Comparison of ENCODE assay signal across 8 mouse cellular contexts in the genomic region with DNA sequence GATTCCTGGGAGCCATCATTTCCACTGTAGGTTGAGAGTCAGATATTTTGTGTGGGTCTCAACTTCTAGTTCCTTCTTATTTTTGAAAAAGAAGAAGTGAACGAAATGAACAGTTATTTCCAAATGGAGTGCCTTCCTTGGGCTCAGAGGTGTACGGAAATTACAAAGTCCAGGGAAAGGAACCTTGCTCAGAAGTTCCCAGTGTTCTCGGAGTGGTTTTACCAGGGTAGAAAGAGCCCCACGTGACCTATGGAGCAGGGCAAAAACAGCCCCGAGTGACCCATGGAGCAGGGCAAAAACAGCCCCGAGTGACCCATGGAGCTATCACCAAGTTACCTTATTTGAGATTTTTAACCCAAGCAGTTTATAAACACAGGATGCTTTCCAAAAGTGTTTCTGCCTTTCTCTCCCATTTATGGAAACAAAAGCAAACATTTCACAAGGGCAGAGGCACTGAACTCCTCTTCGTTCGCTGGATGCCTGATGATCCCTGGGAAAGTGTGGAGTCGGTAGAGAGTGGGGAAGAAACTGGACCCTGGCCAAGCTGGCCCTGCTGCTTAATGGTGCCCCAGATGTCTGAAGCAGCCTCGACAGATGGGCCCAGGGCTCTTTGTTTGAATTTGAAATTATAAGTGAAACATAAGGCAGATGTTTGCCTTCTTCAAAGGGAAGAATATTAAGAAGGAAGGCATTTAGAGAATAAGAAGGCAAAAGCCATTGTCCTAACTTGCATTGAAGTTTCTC.
DNase-seq lines count a peak whose midpoint lies in the region.
"Had no signal": no experiment of that assay in that cellular context is flagged by ENCODE, and none has a peak within 500 bp of the region (broad histone marks: within the 10 kb centered on the region; RNA-seq: fewer than 3 reads in every experiment).

No protein-coding gene starts in this region.

- DNase-seq in left cerebral cortex, postnatal 4 days, result peak; percentile 68
- no peak for DNase-seq in left cerebral cortex, postnatal 36 days (ENCODE audit: low spot score in 2 of 2)
- DNase-seq in testis, postnatal 10 days (ENCODE audit: low spot score), result peak; percentile 47
- DNase-seq in testis, postnatal 14 days (ENCODE audit: low spot score), result no peak
- DNase-seq in kidney, postnatal 36 days, result peak; percentile 78 to 81
- no peak for DNase-seq in spleen, adult 18-20 months
- DNase-seq in frontal cortex, postnatal 36 days (ENCODE audit: low spot score in 2 of 2), result no peak
- DNase-seq: cerebellum, adult 18-20 months had no signal

- intact Hi-C loops in left cerebral cortex, postnatal 4 days (cut with DNase I), result no loop called here
- intact Hi-C loops in left cerebral cortex, postnatal 36 days (cut with DNase I), result no loop called here

Comparison
In these comparisons a context has a peak if more than half of its experiments do, and no peak if none do; other contexts are left out.
1. DNase-seq: peak in left cerebral cortex, postnatal 4 days (single experiment), testis, postnatal 10 days (single experiment) and kidney, postnatal 36 days (2 of 2); none in left cerebral cortex, postnatal 36 days (0 of 2), testis, postnatal 14 days (single experiment), spleen, adult 18-20 months (0 of 2) and frontal cortex, postnatal 36 days (0 of 2).